Mouse (Mus musculus) left cerebral cortex, adult 2 months (tissue): ENCODE data around the gene Fgfr2. TPM values are rescaled to one million over a fixed set of nuclear protein-coding genes. Genes with fewer than 3 reads are reported as not detected.

ENCODE experiments used
- DNase-seq, 2 experiments: peaks; one replicate each; pipeline ENCODE4 v3.0.0; 2021 to 2022; ENCODE audit warnings: low spot score in 2 of 2, mixed read lengths in 1 of 2; ENCODE audit errors: extremely low spot score in 1 of 2
- H3K27ac ChIP-seq: fragments of 200-600 bp; 2 replicates; pipeline ENCODE4 v1.8.1; 2022
- H3K4me3 ChIP-seq: fragments of 200-600 bp; 2 replicates; pipeline ENCODE4 v1.8.1; 2022
- CTCF ChIP-seq: fragments of 200-600 bp; IDR thresholded peaks from 2 replicates; pipeline ENCODE4 v1.8.1; 2022; ENCODE audit warnings: antibody characterized with exemption, mild to moderate bottlenecking, moderate library complexity
- intact Hi-C: fragments of 180-260 bp; cut with DNase I; formaldehyde crosslinking; loops from one replicate; pipeline ENCODE4 v1.15.1; 2025
- total RNA-seq, 2 experiments: library from RNA; stranded (reverse); gene quantifications; 2 replicates each; pipeline ENCODE4 v1.2.3; 2021

Fgfr2 gene
- total RNA-seq, 2 experiments from 2014 or later: 47.3 to 47.4 TPM

GRCm38 (mm10) chr7:133073147-133073651 lies 50.0 kb downstream of the Fgfr2 start:
- intact Hi-C loops: no loop called here

DNA sequence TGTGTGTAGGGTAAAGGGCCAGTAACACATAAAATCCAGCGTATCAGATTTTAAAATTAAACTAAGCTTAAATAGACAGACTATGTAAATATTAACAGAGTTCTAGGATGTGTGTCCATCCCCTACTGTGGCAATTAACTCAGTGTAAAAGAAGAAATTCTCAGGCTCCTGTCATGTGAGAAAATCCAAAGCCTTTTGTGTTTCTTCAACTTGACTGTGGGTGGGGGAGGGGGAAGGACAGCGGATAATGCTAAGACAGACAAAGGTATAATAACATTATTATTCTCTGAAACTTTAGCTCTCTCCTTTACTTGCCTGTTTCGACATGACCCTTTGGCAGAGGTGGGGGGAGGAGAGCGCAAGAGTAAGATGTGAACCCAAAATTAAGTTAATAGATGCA lies 50.6 kb downstream of the Fgfr2 start:
- no peak overlapping the region for H3K4me3 ChIP-seq
- intact Hi-C loops: no loop called here
- no peak for DNase-seq
- H3K27ac ChIP-seq: no peak overlapping the region
- no peak for TF ChIP-seq CTCF

More at GRCm38 (mm10) chr7:133073147-133073651, 50.0 kb downstream of the Fgfr2 start:
- Histone ChIP-seq H3K27ac (no peak overlapping the region), H3K4me3 (no peak overlapping the region)
- DNase-seq: no peak
- no peak for TF ChIP-seq CTCF

DNA sequence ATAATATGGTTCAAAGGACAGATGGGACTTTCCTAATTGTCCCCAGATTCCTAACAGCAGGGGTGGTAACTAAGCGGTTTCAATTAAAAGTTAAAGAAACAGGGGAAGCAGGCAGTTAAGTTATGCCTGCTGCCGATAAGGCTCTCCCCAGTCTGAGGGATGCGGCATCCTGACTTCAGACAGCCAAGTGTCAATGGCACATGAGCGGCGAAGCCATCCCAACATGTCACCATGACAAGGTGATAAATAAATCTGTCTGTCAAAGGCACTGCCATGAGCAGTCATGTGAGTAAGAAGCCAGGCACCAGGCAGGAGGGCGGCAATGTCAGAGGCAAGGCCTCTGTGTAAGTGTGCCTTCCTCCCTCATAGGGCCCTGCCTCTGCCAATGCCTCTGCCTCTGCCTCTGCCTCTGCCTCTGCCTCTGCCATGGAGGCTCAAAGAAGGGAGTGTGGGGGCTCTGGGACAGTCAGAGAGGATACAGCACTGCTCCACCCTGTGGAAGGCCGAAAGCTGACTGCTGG lies 55.8 kb downstream of the Fgfr2 start:
- no peak for DNase-seq
- intact Hi-C loops: no loop called here
- Histone ChIP-seq H3K27ac (no peak overlapping the region), H3K4me3 (no peak overlapping the region)
- TF ChIP-seq CTCF: no peak

- H3K27ac ChIP-seq: no peak overlapping the region
- TF ChIP-seq CTCF: no peak; the same call in 1 of the 2 replicates
- intact Hi-C loops: no loop called here
Measured at GRCm38 (mm10) chr7:133066776-133067175, 56.4 kb downstream of the Fgfr2 start.

GRCm38 (mm10) chr7:133062055-133062454 lies 61.1 kb downstream of the Fgfr2 start:
- no peak for TF ChIP-seq CTCF
- H3K4me3 ChIP-seq: no peak overlapping the region
- H3K27ac ChIP-seq: no peak overlapping the region
- intact Hi-C loops: no loop called here
- DNase-seq: no peak

More at GRCm38 (mm10) chr7:133066776-133067175, 56.4 kb downstream of the Fgfr2 start:
- DNase-seq: peak; percentile 23 to 41
- no peak overlapping the region for H3K4me3 ChIP-seq

- intact Hi-C loops: no loop called here
- DNase-seq: no peak
- Histone ChIP-seq H3K4me3 (no peak overlapping the region), H3K27ac (no peak overlapping the region)
- TF ChIP-seq CTCF: no peak
Measured at GRCm38 (mm10) chr7:133060170-133060569, 63.0 kb downstream of the Fgfr2 start.

GRCm38 (mm10) chr7:133059517-133060104 lies 63.5 kb downstream of the Fgfr2 start:
- no peak overlapping the region for H3K4me3 ChIP-seq
- no peak for TF ChIP-seq CTCF
- H3K27ac ChIP-seq: no peak overlapping the region
- intact Hi-C loops: no loop called here
- DNase-seq: no peak

DNA sequence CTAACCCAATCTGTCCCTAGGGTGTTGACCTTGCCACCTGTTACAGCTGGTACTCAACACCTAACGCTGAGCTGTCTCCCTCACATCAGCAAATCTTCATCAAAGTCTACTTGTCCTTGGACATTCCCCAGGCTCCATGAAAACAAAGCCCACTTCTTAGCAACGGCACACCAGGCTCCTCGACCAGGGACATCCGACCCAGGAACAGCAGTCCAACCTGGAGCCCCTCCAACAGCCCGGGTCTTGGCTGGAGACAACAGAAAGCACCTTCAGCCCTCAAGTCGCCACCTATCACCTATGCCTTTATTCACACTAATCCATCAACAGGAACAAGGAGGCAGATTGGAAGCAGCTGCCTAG lies 64.0 kb downstream of the Fgfr2 start:
- intact Hi-C loops: no loop called here
- no peak overlapping the region for H3K27ac ChIP-seq
- no peak for TF ChIP-seq CTCF
- H3K4me3 ChIP-seq: no peak overlapping the region
- DNase-seq: no peak

DNA sequence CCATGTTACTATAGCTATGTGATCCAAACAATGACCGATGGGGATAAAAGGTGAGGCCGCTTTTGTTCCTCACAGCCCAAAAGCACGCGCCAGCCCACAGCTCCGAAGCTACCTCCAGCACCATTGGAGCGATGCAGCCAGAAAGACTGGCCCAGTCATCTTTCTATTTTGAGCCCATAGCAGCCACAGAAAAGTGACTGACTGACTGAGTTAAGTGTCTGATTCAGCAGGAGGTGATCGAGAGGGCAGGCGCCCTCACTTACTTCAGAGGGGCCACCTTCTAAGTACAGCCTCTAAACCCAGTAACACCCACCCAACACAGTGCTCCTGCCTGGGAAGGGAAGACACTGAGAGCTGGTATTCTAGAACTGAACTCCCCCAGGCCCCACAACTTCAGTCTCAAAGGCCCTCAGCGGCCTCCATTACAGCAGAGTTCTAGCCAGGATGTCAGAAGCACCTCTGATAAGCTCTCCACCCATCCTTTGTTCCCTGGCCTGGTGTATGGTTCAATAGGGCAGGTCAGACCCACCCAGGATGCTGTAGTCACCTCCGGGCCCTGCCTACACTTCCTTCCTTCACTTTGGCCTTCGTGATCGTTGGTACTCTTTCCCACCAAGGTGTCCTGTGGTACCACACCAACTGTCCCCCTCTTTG lies 64.5 kb downstream of the Fgfr2 start:
- TF ChIP-seq CTCF: no peak
- Histone ChIP-seq H3K27ac (no peak overlapping the region), H3K4me3 (no peak overlapping the region)
- intact Hi-C loops: no loop called here
- DNase-seq: no peak

DNA sequence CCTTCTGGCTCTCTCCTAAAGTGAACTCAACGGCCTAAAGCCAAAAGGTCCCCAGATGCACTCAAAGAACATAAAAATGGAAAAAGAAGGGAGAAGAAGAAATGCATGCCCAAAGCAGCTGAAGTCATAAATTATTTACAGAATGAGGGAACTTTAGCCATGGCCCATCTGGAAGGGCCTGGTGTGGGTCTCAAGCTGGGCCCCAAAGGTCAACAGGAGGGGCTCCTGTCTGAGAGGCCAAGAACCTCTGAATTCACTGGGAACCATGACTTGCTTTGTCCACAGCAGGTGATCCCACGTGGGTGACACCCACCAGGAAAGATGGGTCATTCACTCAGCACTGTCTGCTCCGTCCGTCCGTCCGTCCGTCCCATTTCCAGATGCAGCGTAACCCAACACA lies 66.2 kb downstream of the Fgfr2 start:
- no peak for TF ChIP-seq CTCF
- Histone ChIP-seq H3K27ac (no peak overlapping the region), H3K4me3 (no peak overlapping the region)
- intact Hi-C loops: no loop called here
- no peak for DNase-seq

DNA sequence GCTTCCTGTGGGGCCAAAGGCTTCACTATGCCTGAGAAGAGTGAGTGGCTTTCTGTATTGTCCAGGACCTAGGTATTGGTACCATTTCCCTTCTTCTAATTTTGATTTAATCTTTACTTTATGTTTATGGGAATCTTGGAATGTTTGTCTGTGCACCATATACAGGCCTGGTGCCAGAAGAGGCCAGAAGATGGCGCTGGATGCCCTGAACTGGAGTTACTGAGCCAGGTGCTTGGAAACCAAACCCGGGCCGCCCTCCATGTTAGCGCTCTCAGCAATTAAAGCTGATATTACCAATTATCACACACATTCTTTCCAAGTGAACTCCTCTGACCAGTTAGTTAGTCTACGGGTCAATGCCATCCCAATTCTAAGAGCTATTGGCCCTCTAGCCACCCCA lies 68.7 kb downstream of the Fgfr2 start:
- DNase-seq: no peak
- intact Hi-C loops: no loop called here
- no peak overlapping the region for H3K27ac ChIP-seq
- peak; percentile 13 for TF ChIP-seq CTCF
- H3K4me3 ChIP-seq: no peak overlapping the region

DNA sequence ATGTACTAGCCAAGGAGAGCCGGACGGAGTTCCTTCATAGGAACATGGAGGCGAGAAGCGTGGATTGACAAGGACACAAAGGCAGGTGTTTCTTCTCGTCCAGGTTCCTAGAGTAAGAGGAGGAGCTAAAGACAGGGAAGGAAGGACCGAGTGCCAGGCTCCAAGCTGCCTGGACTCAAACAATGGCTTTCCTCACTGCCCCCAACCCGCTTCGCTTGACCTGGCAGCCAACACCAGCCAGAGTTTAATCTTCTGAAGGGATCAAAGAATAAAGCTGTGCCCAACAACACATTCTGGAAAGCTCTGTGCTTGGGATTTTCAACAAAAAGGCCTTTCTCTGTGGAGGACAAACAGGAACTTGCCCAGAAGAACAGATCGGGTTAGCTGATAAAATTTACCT lies 69.4 kb downstream of the Fgfr2 start:
- no peak overlapping the region for H3K27ac ChIP-seq
- TF ChIP-seq CTCF: no peak
- intact Hi-C loops: no loop called here
- DNase-seq: no peak
- H3K4me3 ChIP-seq: no peak overlapping the region
